Mouse (Mus musculus) midbrain, embryonic 11.5 days (tissue): ENCODE data around the gene Olfr559. TPM values are rescaled to one million over a fixed set of nuclear protein-coding genes. Genes with fewer than 3 reads are reported as not detected.

Source experiments
- ATAC-seq: fragments of 200-750 bp; cut with Nextera tagmentation; 2 replicates; pipeline ENCODE4 v1.8.0; 2017; ENCODE audit warnings: moderate TSS enrichment, moderate library complexity; ENCODE audit not compliant: low FRiP score
- DNase-seq: peaks from one replicate; pipeline ENCODE4 v3.0.0; 2015; ENCODE audit warnings: low spot score; ENCODE audit errors: missing footprints
- H3K27ac ChIP-seq: fragments of 300-500 bp; sonication (generic); 2 replicates; pipeline ENCODE4 v1.5.1; 2014; ENCODE audit warnings: low read depth, low read length
- H3K27me3 ChIP-seq: fragments of 300-500 bp; sonication (generic); 2 replicates; pipeline ENCODE4 v1.6.1; 2014; ENCODE audit warnings: mild to moderate bottlenecking, low read length, moderate library complexity, mixed read lengths; ENCODE audit not compliant: control insufficient read depth, insufficient read depth
- H3K36me3 ChIP-seq: fragments of 300-500 bp; sonication (generic); 2 replicates; pipeline ENCODE4 v1.6.1; 2014; ENCODE audit warnings: mild to moderate bottlenecking, low read length, moderate library complexity, mixed read lengths; ENCODE audit not compliant: control insufficient read depth, insufficient read depth
- H3K4me1 ChIP-seq: fragments of 300-500 bp; sonication (generic); 2 replicates; pipeline ENCODE4 v1.6.1; 2014; ENCODE audit warnings: low read length; ENCODE audit not compliant: control insufficient read depth, insufficient read depth
- H3K4me2 ChIP-seq: fragments of 300-500 bp; sonication (generic); 2 replicates; pipeline ENCODE4 v1.6.1; 2014; ENCODE audit warnings: mild to moderate bottlenecking, moderate library complexity
- H3K4me3 ChIP-seq: fragments of 300-500 bp; sonication (generic); 2 replicates; pipeline ENCODE4 v1.5.1; 2014; ENCODE audit warnings: low read depth, low read length
- H3K9ac ChIP-seq: fragments of 300-500 bp; sonication (generic); 2 replicates; pipeline ENCODE4 v1.6.1; 2014; ENCODE audit warnings: low read length
- H3K9me3 ChIP-seq: fragments of 300-500 bp; sonication (generic); 2 replicates; pipeline ENCODE4 v1.6.1; 2016; ENCODE audit warnings: low read length; ENCODE audit not compliant: control insufficient read depth
- WGBS: fragments of 180-500 bp; shearing (Covaris S2); extraction: QIAGEN DNeasy Blood & Tissue Kit; methylation state at CpG from one replicate; pipeline ENCODE4 v1.1.7; 2014; 5-methylcytosine and 5-hydroxymethylcytosine counted together
- polyA plus RNA-seq: library from polyadenylated mRNA; unstranded; fragments of >200 nt; fragmentation: Nextera tagmentation; extraction: Ambion mirVana; gene quantifications from 2 replicates; pipeline ENCODE4 v1.2.1, GENCODE M21; 2014

Gene Olfr559
- not detected in 2 replicates for polyA plus RNA-seq

- Histone ChIP-seq H3K9me3 (no peaks in the 10 kb centered on the region), H3K4me1 (no peaks in the 10 kb centered on the region), H3K9ac (no peak within 1 kb of the TSS), H3K27me3 (no peaks in the 10 kb centered on the region), H3K4me3 (no peak within 1 kb of the TSS), H3K27ac (no peak within 1 kb of the TSS), H3K4me2 (no peak within 1 kb of the TSS), H3K36me3 (no peaks in the 10 kb centered on the region)
- no peak for ATAC-seq
- no peak for DNase-seq
These were observed at the start of gene Olfr559 for GRCm38 (mm10) chr7:102727391-102727790. Gene Olfr559 (minus strand): TSS chr7:102727491.

GRCm38 (mm10) chr7:102770921-102771320 lies 43.6 kb upstream of the Olfr559 start, which contains the start of gene Olfr561:
Gene Olfr561 (plus strand): TSS chr7:102771221.
- H3K4me3 ChIP-seq: no peak within 1 kb of the TSS
- 90% methylated on average over 2 of the region's 2 CpGs for WGBS
- no peaks in the 10 kb centered on the region for H3K4me1 ChIP-seq
- DNase-seq: no peak
- H3K27ac ChIP-seq: no peak within 1 kb of the TSS
- H3K36me3 ChIP-seq: no peaks in the 10 kb centered on the region
- H3K9ac ChIP-seq: no peak within 1 kb of the TSS
- no peak for ATAC-seq
- H3K27me3 ChIP-seq: no peaks in the 10 kb centered on the region
- no peak within 1 kb of the TSS for H3K4me2 ChIP-seq
- H3K9me3 ChIP-seq: no peaks in the 10 kb centered on the region

GRCm38 (mm10) chr7:102759266-102759665 lies 32.0 kb upstream of the Olfr559 start, which contains the start of the genes Olfr560 and Olfr78:
Gene Olfr560 (minus strand): TSS chr7:102759366.
Gene Olfr78 (minus strand): TSS chr7:102759471.
- Histone ChIP-seq H3K36me3 (no peaks in the 10 kb centered on the region), H3K4me2 (no peak within 1 kb of the TSS), H3K4me1 (no peaks in the 10 kb centered on the region), H3K9ac (no peak within 1 kb of the TSS), H3K4me3 (no peak within 1 kb of the TSS), H3K9me3 (no peaks in the 10 kb centered on the region), H3K27me3 (no peaks in the 10 kb centered on the region), H3K27ac (no peak within 1 kb of the TSS)
- WGBS: 80% methylated on average over 4 of the region's 4 CpGs
- ATAC-seq: no peak
- DNase-seq: no peak

- no peak for ATAC-seq
- Histone ChIP-seq H3K27ac (no peak overlapping the region), H3K4me3 (no peak overlapping the region), H3K4me1 (no peaks in the 10 kb centered on the region), H3K4me2 (no peak overlapping the region), H3K9ac (no peak overlapping the region), H3K27me3 (no peaks in the 10 kb centered on the region), H3K36me3 (no peaks in the 10 kb centered on the region), H3K9me3 (no peaks in the 10 kb centered on the region)
- 15% methylated on average over 1 of the region's 1 CpGs for WGBS
- DNase-seq: no peak
These were observed 24.8 kb upstream of the Olfr559 start for GRCm38 (mm10) chr7:102752086-102752485.

DNA sequence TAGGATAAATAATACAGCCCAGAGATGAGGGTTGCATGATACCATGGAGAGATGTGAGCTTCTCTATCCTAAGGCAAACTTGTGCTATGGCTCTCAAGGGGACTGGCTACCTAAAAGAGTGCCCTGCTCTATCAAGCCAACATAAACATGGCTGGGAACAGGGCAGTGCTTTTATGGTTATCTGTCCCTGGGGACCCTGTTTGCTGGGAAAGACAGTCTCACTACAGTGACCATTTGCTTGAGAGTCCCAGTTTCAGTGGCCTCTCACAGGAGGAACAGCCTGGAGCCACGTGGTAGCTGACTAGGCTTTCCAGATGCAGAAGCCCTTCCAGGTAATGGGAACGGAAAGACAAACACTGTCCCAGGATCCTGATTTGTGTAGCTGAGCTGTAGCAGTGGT lies 10.4 kb upstream of the Olfr559 start:
- Histone ChIP-seq H3K4me2 (no peak overlapping the region), H3K9me3 (no peaks in the 10 kb centered on the region), H3K4me1 (no peaks in the 10 kb centered on the region), H3K27ac (no peak overlapping the region), H3K4me3 (no peak overlapping the region), H3K27me3 (no peaks in the 10 kb centered on the region), H3K36me3 (no peaks in the 10 kb centered on the region), H3K9ac (no peak overlapping the region)
- 64% methylated on average over 2 of the region's 2 CpGs for WGBS
- no peak for ATAC-seq
- no peak for DNase-seq

DNA sequence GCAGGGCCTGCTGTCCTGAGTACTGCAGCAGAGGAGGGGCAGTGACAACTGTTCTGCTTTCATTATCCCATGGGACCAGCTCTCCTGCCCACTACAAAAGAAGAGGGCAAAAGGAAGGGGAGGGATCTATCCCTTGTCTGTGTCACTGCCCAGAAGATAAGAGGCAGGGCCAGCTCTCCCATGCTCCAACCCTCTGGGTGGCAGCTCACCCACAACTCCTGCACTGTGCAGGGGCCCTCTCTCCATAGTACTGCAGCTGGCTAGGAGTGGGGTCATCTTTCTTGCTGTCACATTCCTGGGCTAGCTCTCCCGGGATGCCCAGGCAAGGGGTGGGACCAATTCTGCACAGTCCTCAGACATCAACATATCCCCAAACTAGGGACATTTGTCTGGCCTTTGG lies 6.5 kb upstream of the Olfr559 start:
- H3K4me3 ChIP-seq: no peak overlapping the region
- H3K4me2 ChIP-seq: no peak overlapping the region
- H3K27me3 ChIP-seq: no peaks in the 10 kb centered on the region
- H3K4me1 ChIP-seq: no peaks in the 10 kb centered on the region
- WGBS: 75% methylated on average over 1 of the region's 1 CpGs
- no peaks in the 10 kb centered on the region for H3K9me3 ChIP-seq
- no peaks in the 10 kb centered on the region for H3K36me3 ChIP-seq
- H3K27ac ChIP-seq: no peak overlapping the region
- DNase-seq (no peak), ATAC-seq (no peak)
- H3K9ac ChIP-seq: no peak overlapping the region

DNA sequence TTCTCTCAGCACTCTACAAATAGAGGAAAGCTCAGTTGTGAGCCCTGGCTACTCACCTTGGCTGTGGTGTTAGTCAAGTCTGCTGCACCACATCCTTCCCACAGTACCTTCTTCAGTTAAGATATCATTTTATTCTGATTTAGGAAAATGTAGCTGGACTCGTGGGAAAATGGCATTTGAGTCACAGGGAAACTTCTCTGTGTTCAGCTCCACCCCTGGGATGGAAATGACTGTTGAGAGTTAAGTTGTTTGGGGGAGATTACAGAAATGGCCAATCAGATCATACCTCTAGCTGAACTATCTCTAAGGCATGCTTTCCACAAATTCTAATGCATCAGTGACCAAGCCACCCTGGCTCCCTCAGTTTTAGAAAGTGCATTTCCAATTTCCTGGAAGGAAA lies 8.3 kb downstream of the Olfr559 start, which contains the start of gene Olfr33:
Olfr33 (minus strand) TSS at position 101 of the 400 bp plus-strand sequence.
- Histone ChIP-seq H3K27ac (no peak within 1 kb of the TSS), H3K4me1 (no peaks in the 10 kb centered on the region), H3K27me3 (no peaks in the 10 kb centered on the region), H3K4me3 (no peak within 1 kb of the TSS), H3K9ac (no peak within 1 kb of the TSS), H3K36me3 (no peaks in the 10 kb centered on the region), H3K9me3 (no peaks in the 10 kb centered on the region), H3K4me2 (no peak within 1 kb of the TSS)
- DNase-seq (no peak), ATAC-seq (no peak)
- WGBS: 42% methylated on average over 1 of the region's 1 CpGs

DNA sequence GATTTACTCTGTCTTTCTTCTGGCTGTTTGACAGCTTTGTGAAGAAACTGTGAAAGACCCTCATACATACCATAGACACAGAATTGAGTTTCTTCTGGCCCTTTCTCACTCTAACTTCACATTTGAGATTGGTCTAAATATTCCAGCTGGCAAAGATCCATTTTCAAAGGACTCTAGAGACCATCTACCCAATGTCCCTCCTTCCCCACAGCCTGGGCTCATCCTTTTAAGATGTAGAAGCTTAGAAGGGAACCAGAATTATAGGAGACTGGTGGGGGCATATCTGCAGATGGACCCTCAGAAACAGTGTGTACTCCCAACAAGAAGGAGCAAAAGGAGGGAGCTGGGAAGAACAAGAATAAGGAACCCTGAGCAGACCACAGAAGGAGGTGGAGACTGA lies 25.4 kb downstream of the Olfr559 start, which contains the start of gene Olfr558:
Olfr558 (plus strand) TSS at position 301 of the 400 bp plus-strand sequence.
- H3K4me1 ChIP-seq: no peaks in the 10 kb centered on the region
- ATAC-seq (no peak), DNase-seq (no peak)
- no peak within 1 kb of the TSS for H3K27ac ChIP-seq
- H3K4me2 ChIP-seq: no peak within 1 kb of the TSS
- no peaks in the 10 kb centered on the region for H3K36me3 ChIP-seq
- H3K9me3 ChIP-seq: no peaks in the 10 kb centered on the region
- no peak within 1 kb of the TSS for H3K9ac ChIP-seq
- H3K27me3 ChIP-seq: no peaks in the 10 kb centered on the region
- H3K4me3 ChIP-seq: no peak within 1 kb of the TSS

- H3K27ac ChIP-seq: no peak overlapping the region
- no peak for ATAC-seq
- 88% methylated on average over 7 of the region's 7 CpGs for WGBS
- H3K4me2 ChIP-seq: no peak overlapping the region
- no peak overlapping the region for H3K9ac ChIP-seq
- H3K9me3 ChIP-seq: no peaks in the 10 kb centered on the region
- H3K4me1 ChIP-seq: no peaks in the 10 kb centered on the region
- no peak overlapping the region for H3K4me3 ChIP-seq
- H3K36me3 ChIP-seq: no peaks in the 10 kb centered on the region
- DNase-seq: no peak
- H3K27me3 ChIP-seq: no peaks in the 10 kb centered on the region
These were observed 28.8 kb downstream of the Olfr559 start for GRCm38 (mm10) chr7:102698461-102698860.
